Mouse (Mus musculus): ENCODE results near the gene Zfp169. TPM values are rescaled to one million over a fixed set of nuclear protein-coding genes. Genes with fewer than 3 reads are reported as not detected.
A peak's percentile ranks its signal among the peaks of the same experiment; 100 is the strongest.

The Zfp169 gene
- polyA plus RNA-seq (2021; fragmentation: Nextera tagmentation): 7.7 and 9.8 TPM in 2 replicates
- long read RNA-seq, experiment 1: 0 reads
- long read RNA-seq, experiment 2, full-length matches to known transcripts: 5 of 14 reads
- long read RNA-seq, experiment 2, partial matches to known transcripts: 1 of 14 reads
- long read RNA-seq, experiment 2, other reads (novel, unspliced or antisense): 8 of 14 reads

GRCm38 (mm10) chr13:48513003-48513929 is at the start of gene Zfp169, which contains the start of gene A830005F24Rik:
Gene Zfp169, minus strand, starts transcription at chr13:48513451.
Gene A830005F24Rik, plus strand, starts transcription at chr13:48513570.

Small RNAs within 50 kb of the gene (microRNA-seq; reads per million reads assigned to microRNA genes)
- gene Gm24111: not detected
- gene Mirlet7a-1: 322 reads per million, percentile 70 among the genes with 10 or more reads in this experiment
- gene Mirlet7d: 22,104 reads per million, percentile 98 among the genes with 10 or more reads in this experiment
- gene Mirlet7f-1: not detected

Other genes with a start within 250 kb of the Zfp169 start
- gene A830005F24Rik, start 119 bp upstream of the Zfp169 start, polyA plus RNA-seq (2021; fragmentation: Nextera tagmentation): 1.4 and 1.8 TPM in 2 replicates
- 8.1 and 8.6 TPM in 2 replicates for gene Ptpdc1, start 112.2 kb upstream of the Zfp169 start, polyA plus RNA-seq (2021; fragmentation: Nextera tagmentation)
- gene Barx1, start 149.5 kb upstream of the Zfp169 start, polyA plus RNA-seq (2021; fragmentation: Nextera tagmentation): not detected in 2 replicates

All from layer of hippocampus, adult 6 months (tissue).